Mouse (Mus musculus) heart, adult 2 months (tissue): ENCODE measurements around the gene Ccdc190. TPM values are rescaled to one million over a fixed set of nuclear protein-coding genes. Genes with fewer than 3 reads are reported as not detected.

Source experiments
- DNase-seq, 2 experiments: peaks; one replicate each; pipeline ENCODE4 v3.0.0; 2021
- H3K27ac ChIP-seq: fragments of 200-600 bp; 2 replicates; pipeline ENCODE4 v1.8.1; 2022
- H3K27me3 ChIP-seq: fragments of 200-500 bp; 2 replicates; pipeline ENCODE4 v1.6.1; 2012; ENCODE audit warnings: mild to moderate bottlenecking, low read length, inconsistent platforms, mixed read lengths; ENCODE audit not compliant: control insufficient read depth, insufficient read depth
- H3K36me3 ChIP-seq: fragments of 200-500 bp; 2 replicates; pipeline ENCODE4 v1.6.1; 2012; ENCODE audit warnings: low read length, inconsistent platforms; ENCODE audit not compliant: control insufficient read depth, insufficient read depth
- H3K4me1 ChIP-seq: fragments of 200-500 bp; 2 replicates; pipeline ENCODE4 v1.6.1; 2011; ENCODE audit warnings: low read length; ENCODE audit not compliant: control insufficient read depth, insufficient read depth
- H3K4me3 ChIP-seq: fragments of 200-600 bp; 2 replicates; pipeline ENCODE4 v1.8.1; 2022
- H3K79me2 ChIP-seq: fragments of 200-500 bp; replicated peaks from 2 replicates; pipeline ENCODE4 v1.6.1; 2012; ENCODE audit warnings: mild to moderate bottlenecking, inconsistent platforms, low read length, moderate library complexity, mixed read lengths; ENCODE audit not compliant: control insufficient read depth, insufficient read depth
- H3K9ac ChIP-seq: fragments of 200-500 bp; 2 replicates; pipeline ENCODE4 v1.6.1; 2012; ENCODE audit warnings: low read depth, mild to moderate bottlenecking, control low read depth, inconsistent platforms, low read length, mixed read lengths
- CTCF ChIP-seq: fragments of 200-600 bp; IDR thresholded peaks from 2 replicates; pipeline ENCODE4 v1.8.1; 2022; ENCODE audit warnings: antibody characterized with exemption, mild to moderate bottlenecking, moderate library complexity
- EP300 ChIP-seq: fragments of 200-500 bp; IDR thresholded peaks from 2 replicates; pipeline ENCODE4 v1.6.1; 2011; ENCODE audit warnings: low read depth, low read length, control low read depth; ENCODE audit not compliant: insufficient read depth
- POLR2A ChIP-seq: fragments of 200-500 bp; IDR thresholded peaks from 2 replicates; pipeline ENCODE4 v1.6.1; 2011; ENCODE audit warnings: mild to moderate bottlenecking, low read depth, low read length, control low read depth; ENCODE audit not compliant: insufficient read depth
- WGBS: fragments of 180-500 bp; shearing (Covaris S2); methylation state at CpG from one replicate; pipeline ENCODE4 v1.1.7; 2018; 5-methylcytosine and 5-hydroxymethylcytosine counted together
- intact Hi-C: fragments of 180-260 bp; cut with DNase I; formaldehyde crosslinking; loops from one replicate; pipeline ENCODE4 v1.15.1; 2025
- polyA plus RNA-seq: library from polyadenylated mRNA; depleted of rRNA; stranded (reverse); fragments of >200 nt; gene quantifications from 2 replicates; pipeline ENCODE4 v1.2.3, GENCODE M21; 2012
- total RNA-seq, 2 experiments: library from RNA; stranded (reverse); gene quantifications; 2 replicates each; pipeline ENCODE4 v1.2.3; 2021

The Ccdc190 gene
- total and polyA plus RNA-seq, 3 experiments, result 0.16 to 0.29 TPM; not detected in 1

DNA sequence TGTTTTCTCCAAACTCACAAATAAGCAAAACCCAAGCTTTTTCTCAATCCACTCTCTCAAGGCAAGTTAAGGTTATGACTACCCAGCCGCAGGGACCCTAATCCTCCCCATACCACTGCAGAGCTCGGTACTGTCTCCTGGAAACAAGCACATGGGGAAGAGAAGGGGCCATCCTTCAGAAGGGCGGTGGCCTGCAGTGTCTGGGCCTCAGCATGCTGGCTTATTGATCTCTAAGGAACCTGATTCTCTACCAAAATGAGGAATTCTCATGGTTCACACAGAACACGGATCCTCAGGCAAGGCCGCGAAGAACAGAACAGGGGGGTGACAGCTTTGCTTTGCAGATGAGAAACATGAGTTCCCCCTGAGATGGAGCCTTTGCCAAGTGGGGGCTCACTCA is 23.1 kb downstream of the Ccdc190 start:
- H3K4me3 ChIP-seq, result no peak overlapping the region
- H3K36me3 ChIP-seq, result no peaks in the 10 kb centered on the region

DNA sequence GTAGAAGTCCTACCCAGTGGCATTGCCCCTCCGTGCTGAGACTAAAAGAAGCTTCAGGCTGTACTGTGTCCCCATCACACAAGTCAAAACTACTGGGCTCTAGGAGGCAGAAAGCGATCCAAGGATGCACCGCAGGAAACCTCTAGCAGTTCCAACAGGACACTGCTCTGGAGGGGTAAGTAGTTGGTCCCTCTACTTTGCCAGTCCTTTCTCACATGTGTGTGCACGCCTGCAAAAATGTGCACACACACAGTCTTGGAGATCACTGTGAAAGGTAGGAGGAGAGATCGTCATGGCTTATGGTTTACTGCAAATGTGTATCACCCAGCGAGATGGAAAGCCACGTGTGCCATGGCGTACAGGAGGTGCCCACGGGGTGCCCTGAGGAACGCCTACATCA is 24.2 kb downstream of the Ccdc190 start:
- 94% methylated on average over 10 of the region's 10 CpGs for WGBS
- H3K79me2 ChIP-seq, result no peaks in the 10 kb centered on the region
- no peak overlapping the region for H3K9ac ChIP-seq
- H3K36me3 ChIP-seq, result no peaks in the 10 kb centered on the region
- TF ChIP-seq POLR2A (no peak), EP300 (no peak), CTCF (no peak)
- no peak overlapping the region for H3K27ac ChIP-seq
- no peak overlapping the region for H3K4me3 ChIP-seq
- intact Hi-C loops, result no loop called here
- no peaks in the 10 kb centered on the region for H3K4me1 ChIP-seq
- H3K27me3 ChIP-seq, result no peaks in the 10 kb centered on the region
- no peak for DNase-seq

More for the DNA sequence above, 23.1 kb downstream of the Ccdc190 start:
- no peak for DNase-seq
- Histone ChIP-seq H3K9ac (no peak overlapping the region), H3K27me3 (no peaks in the 10 kb centered on the region), H3K4me1 (no peaks in the 10 kb centered on the region), H3K79me2 (no peaks in the 10 kb centered on the region), H3K27ac (no peak overlapping the region)
- WGBS, result 91% methylated on average over 6 of the region's 6 CpGs
- intact Hi-C loops, result no loop called here
- no peak for TF ChIP-seq CTCF
- no peak for TF ChIP-seq EP300
- TF ChIP-seq POLR2A, result no peak

DNA sequence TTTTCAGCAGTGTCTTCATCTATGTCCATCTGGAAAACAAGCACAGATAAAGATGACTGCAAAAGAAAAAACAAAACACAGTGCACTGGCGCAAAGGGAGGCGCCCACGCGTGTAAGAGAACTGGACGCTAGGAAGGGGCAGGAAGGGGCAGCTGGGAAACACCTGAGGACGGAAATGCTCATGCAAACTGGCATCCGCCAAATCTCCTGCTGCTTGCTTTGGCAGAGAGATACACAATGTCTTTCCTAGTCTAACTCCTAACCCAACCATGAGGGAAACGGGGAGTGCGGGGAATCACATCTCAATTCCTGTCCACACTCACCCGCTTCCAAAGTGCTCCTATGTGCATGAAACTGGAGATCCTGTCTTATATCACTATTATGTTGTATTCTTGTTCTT is 24.7 kb downstream of the Ccdc190 start:
- intact Hi-C loops, result no loop called here
- H3K9ac ChIP-seq, result no peak overlapping the region
- no peaks in the 10 kb centered on the region for H3K36me3 ChIP-seq
- H3K79me2 ChIP-seq, result no peaks in the 10 kb centered on the region
- 93% methylated on average over 10 of the region's 10 CpGs for WGBS
- no peak overlapping the region for H3K4me3 ChIP-seq
- no peaks in the 10 kb centered on the region for H3K27me3 ChIP-seq
- TF ChIP-seq CTCF (no peak), EP300 (no peak), POLR2A (no peak)
- no peaks in the 10 kb centered on the region for H3K4me1 ChIP-seq
- H3K27ac ChIP-seq, result no peak overlapping the region
- no peak for DNase-seq

DNA sequence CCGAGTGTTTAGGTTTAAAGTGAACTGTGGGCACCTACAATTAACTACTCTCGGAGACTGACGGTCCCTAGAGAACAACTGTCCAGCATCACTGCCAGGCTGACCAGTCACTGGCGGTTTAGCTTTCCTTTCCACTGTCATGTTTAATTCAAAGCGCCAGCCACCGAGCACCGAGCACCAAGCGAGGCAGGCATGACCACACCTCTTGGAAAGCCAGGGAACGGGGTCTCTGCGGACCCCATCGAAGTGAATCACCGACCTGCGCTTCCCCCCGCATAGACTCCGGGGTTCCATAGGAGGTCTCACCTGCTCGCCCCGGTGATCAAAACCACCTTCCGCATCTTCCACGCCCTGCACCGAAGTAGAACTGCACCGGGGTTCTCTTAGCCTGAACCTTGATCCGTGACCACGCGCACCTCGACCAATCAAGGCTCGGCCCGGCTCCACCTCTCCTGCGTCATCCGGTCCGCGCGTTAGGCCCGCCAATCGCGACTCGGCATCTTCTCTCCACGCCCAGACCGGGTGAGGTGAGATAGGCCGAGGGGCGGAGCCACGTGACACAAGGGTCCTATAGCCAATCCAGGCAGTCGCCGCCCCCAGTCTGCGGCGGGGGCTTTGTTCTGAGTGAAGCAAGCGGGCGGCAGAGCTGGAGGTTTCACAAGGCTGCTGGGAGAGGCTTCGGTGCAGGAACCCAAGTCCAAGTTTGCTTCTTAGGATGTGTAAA is 40.5 kb downstream of the Ccdc190 start, which contains the start of gene Hsd17b7:
Hsd17b7 (minus strand) TSS at position 450 of the 724 bp plus-strand sequence.
- H3K79me2 ChIP-seq, result no peaks in the 10 kb centered on the region
- no peaks in the 10 kb centered on the region for H3K4me1 ChIP-seq
- no peaks in the 10 kb centered on the region for H3K36me3 ChIP-seq
- H3K9ac ChIP-seq, result peak within 1 kb of the TSS; percentile 41
- H3K27me3 ChIP-seq, result no peaks in the 10 kb centered on the region
- H3K27ac ChIP-seq, result peak within 1 kb of the TSS; percentile 55
- peak; percentile 95 to 98 for DNase-seq
- H3K4me3 ChIP-seq, result peak within 1 kb of the TSS; percentile 64
- TF ChIP-seq POLR2A (peak; percentile 92), EP300 (no peak), CTCF (no peak)
- intact Hi-C loops, result loop anchor here (5.0 kb wide), 1 partner anchor 168 kb away; no protein-coding TSS in a partner anchor
- under 1% methylated on average over 48 of the region's 48 CpGs for WGBS

DNA sequence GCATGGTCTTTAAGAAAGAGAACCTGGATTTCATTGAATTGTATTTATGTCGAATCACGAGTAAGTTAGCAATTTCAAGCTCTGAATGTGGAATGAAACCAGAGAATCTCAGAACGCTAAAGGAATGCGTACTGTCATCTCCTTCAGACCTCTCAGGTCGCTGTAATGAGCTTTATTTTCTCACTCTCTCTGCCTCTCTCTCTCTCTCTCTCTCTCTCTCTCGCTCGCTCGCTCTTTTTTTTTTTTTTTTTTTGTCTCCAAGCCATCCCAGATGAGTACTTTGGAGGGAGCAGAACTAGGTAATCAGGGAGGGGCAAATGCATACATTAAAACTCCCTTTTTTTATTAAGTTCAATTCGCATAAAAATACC is 41.1 kb downstream of the Ccdc190 start:
- Histone ChIP-seq H3K27ac (peak overlapping the region; percentile 55), H3K27me3 (no peaks in the 10 kb centered on the region), H3K4me3 (peak overlapping the region; percentile 64), H3K79me2 (no peaks in the 10 kb centered on the region), H3K36me3 (no peaks in the 10 kb centered on the region), H3K9ac (peak overlapping the region; percentile 39; the same call in 1 of the 2 replicates), H3K4me1 (no peaks in the 10 kb centered on the region)
- under 1% methylated on average over 9 of the region's 9 CpGs for WGBS
- no peak for DNase-seq
- intact Hi-C loops, result loop anchor here (5.0 kb wide), 1 partner anchor 168 kb away; no protein-coding TSS in a partner anchor
- TF ChIP-seq EP300 (no peak), POLR2A (no peak), CTCF (no peak)

DNA sequence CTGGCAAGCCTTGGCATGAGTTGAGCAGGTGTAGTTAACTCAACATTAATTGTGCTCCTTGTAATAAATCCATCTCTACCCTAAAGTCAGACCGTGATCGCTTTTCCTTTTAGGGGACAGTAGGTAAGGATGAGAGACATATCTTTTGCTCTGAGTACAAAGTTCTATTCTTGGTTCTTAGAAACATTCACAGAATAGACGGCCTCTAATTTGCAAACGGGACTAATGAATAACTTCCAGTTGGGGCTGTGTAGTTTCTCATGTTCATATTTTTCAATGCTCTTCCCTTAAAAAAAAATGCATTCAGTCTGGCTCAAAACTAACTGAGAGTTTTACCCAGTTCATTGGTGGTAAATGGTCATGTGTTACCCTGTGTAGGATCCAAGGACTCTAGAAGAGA is 42.5 kb downstream of the Ccdc190 start:
- no peak overlapping the region for H3K4me3 ChIP-seq
- H3K27ac ChIP-seq, result no peak overlapping the region
- no peaks in the 10 kb centered on the region for H3K79me2 ChIP-seq
- H3K9ac ChIP-seq, result no peak overlapping the region
- H3K27me3 ChIP-seq, result no peaks in the 10 kb centered on the region
- H3K36me3 ChIP-seq, result no peaks in the 10 kb centered on the region
- intact Hi-C loops, result no loop called here
- 86% methylated on average over 4 of the region's 4 CpGs for WGBS
- DNase-seq, result no peak
- no peak for TF ChIP-seq EP300
- no peak for TF ChIP-seq POLR2A
- no peak for TF ChIP-seq CTCF
- no peaks in the 10 kb centered on the region for H3K4me1 ChIP-seq
